Mouse (Mus musculus): Measurements from ENCODE around the gene Rgs11.

Gene Rgs11

GRCm38 (mm10) chr17:26232863-26233262 is 30.1 kb downstream of the Rgs11 start:
- no peak for DNase-seq

GRCm38 (mm10) chr17:26234386-26234785 is 31.6 kb downstream of the Rgs11 start:
- DNase-seq: no peak

- no peak for DNase-seq
Observed at GRCm38 (mm10) chr17:26235077-26235815, 32.5 kb downstream of the Rgs11 start.

- DNase-seq: no peak
Observed at GRCm38 (mm10) chr17:26237667-26238066, 34.9 kb downstream of the Rgs11 start.

- DNase-seq: peak; percentile 51
Observed at GRCm38 (mm10) chr17:26239551-26239950, 36.8 kb downstream of the Rgs11 start.

GRCm38 (mm10) chr17:26240120-26240790 is 37.5 kb downstream of the Rgs11 start:
- no peak for DNase-seq

- DNase-seq: no peak
Observed at GRCm38 (mm10) chr17:26240990-26241389, 38.2 kb downstream of the Rgs11 start.

- DNase-seq: peak; percentile 74
Observed at GRCm38 (mm10) chr17:26243471-26244100, 40.8 kb downstream of the Rgs11 start.

- DNase-seq: peak; percentile 97
Observed at GRCm38 (mm10) chr17:26244101-26244841, 41.5 kb downstream of the Rgs11 start, which contains the start of gene Fam234a. Fam234a (minus strand) TSS chr17:26244242.

GRCm38 (mm10) chr17:26251886-26252538 is 49.3 kb downstream of the Rgs11 start:
- no peak for DNase-seq

GRCm38 (mm10) chr17:26252539-26253251 is 49.9 kb downstream of the Rgs11 start, which contains the start of gene Luc7l:
Luc7l (plus strand) TSS chr17:26252896.
- DNase-seq: peak; percentile 93

GRCm38 (mm10) chr17:26253399-26253798 is 50.6 kb downstream of the Rgs11 start:
- no peak for DNase-seq

- DNase-seq: no peak
Observed at GRCm38 (mm10) chr17:26255313-26255712, 52.6 kb downstream of the Rgs11 start.

Measured in layer of hippocampus, adult 9-11 months (tissue).